Mouse (Mus musculus) CH12.LX (cell line): Measurements from ENCODE around the gene Ankrd2. TPM values are rescaled to one million over a fixed set of nuclear protein-coding genes. Genes with fewer than 3 reads are reported as not detected.

Source experiments
- DNase-seq: peaks from one replicate; pipeline ENCODE4 v3.0.0-alpha.2; 2013; ENCODE audit errors: extremely low read depth
- H3K27ac ChIP-seq: 2 replicates; pipeline ENCODE4 v1.5.1; 2012; ENCODE audit warnings: low read depth, mild to moderate bottlenecking, control low read depth, moderate library complexity; ENCODE audit not compliant: insufficient read depth
- H3K27me3 ChIP-seq: replicated peaks from 2 replicates; pipeline ENCODE3; 2012; ENCODE audit warnings: inconsistent platforms
- H3K36me3 ChIP-seq, 2 experiments: replicated peaks in 1 of 2; 2 replicates each; pipeline versions ENCODE3 to v1.6.1; 2012; ENCODE audit warnings: inconsistent platforms in 1 of 2, low read length in 1 of 2, mild to moderate bottlenecking in 1 of 2, mixed read lengths in 1 of 2, moderate library complexity in 1 of 2; ENCODE audit not compliant: control insufficient read depth in 1 of 2, insufficient read depth in 1 of 2
- H3K4me1 ChIP-seq, 2 experiments: 2 replicates each; pipeline ENCODE4 v1.6.1; 2012; ENCODE audit warnings: inconsistent platforms in 1 of 2, moderate library complexity in 1 of 2; ENCODE audit not compliant: insufficient read depth in 2 of 2, control insufficient read depth in 1 of 2
- H3K4me2 ChIP-seq: 2 replicates; pipeline ENCODE4 v1.6.1; 2012; ENCODE audit warnings: low read depth, mild to moderate bottlenecking, control low read depth; ENCODE audit not compliant: poor library complexity, insufficient read depth, severe bottlenecking
- H3K4me3 ChIP-seq, 3 experiments: fragments of 150-350 bp in 1 of 3; sonication (generic) in 1 of 3; replicated peaks in 1 of 3; 2 replicates each; pipeline versions ENCODE3 to v1.5.1; 2011 to 2012; ENCODE audit warnings: low read depth in 2 of 3, low read length in 2 of 3, mild to moderate bottlenecking in 2 of 3, moderate library complexity in 2 of 3, control low read depth in 1 of 3, improper control_type of control experiment in 1 of 3, inconsistent platforms in 1 of 3, mixed read lengths in 1 of 3; ENCODE audit not compliant: poor library complexity in 1 of 3
- H3K79me2 ChIP-seq: replicated peaks from 2 replicates; pipeline ENCODE4 v1.6.1; 2012; ENCODE audit warnings: mild to moderate bottlenecking, moderate library complexity; ENCODE audit not compliant: control insufficient read depth, poor library complexity, insufficient read depth, severe bottlenecking; ENCODE audit errors: extremely low read depth
- H3K9ac ChIP-seq: 2 replicates; pipeline ENCODE4 v1.6.1; 2012; ENCODE audit warnings: low read depth, mild to moderate bottlenecking, control low read depth, moderate library complexity; ENCODE audit not compliant: insufficient read depth
- H3K9me3 ChIP-seq: replicated peaks from 2 replicates; pipeline ENCODE3; 2012; ENCODE audit warnings: low read length, inconsistent platforms, mixed read lengths
- BHLHE40 ChIP-seq: IDR thresholded peaks from 2 replicates; pipeline ENCODE4 v1.6.1; 2011; ENCODE audit warnings: mild to moderate bottlenecking, low read depth, low read length, improper control_type of control experiment
- CHD2 ChIP-seq: IDR thresholded peaks from 2 replicates; pipeline ENCODE4 v1.6.1; 2011; ENCODE audit warnings: low read length, improper control_type of control experiment
- CTCF ChIP-seq, 2 experiments: IDR thresholded peaks in 1 of 2; conservative IDR thresholded peaks in 1 of 2; 2 replicates each; pipeline ENCODE4 v1.5.1; 2011 to 2012; ENCODE audit warnings: low read depth in 2 of 2, low read length in 2 of 2, improper control_type of control experiment in 1 of 2, inconsistent platforms in 1 of 2, mild to moderate bottlenecking in 1 of 2, moderate library complexity in 1 of 2
- E2F4 ChIP-seq: IDR thresholded peaks from 2 replicates; pipeline ENCODE4 v1.6.1; 2011; ENCODE audit warnings: low read depth, low read length, improper control_type of control experiment; ENCODE audit not compliant: insufficient replicate concordance
- ELF1 ChIP-seq: IDR thresholded peaks from 2 replicates; pipeline ENCODE4 v1.6.1; 2014; ENCODE audit warnings: low read depth, mild to moderate bottlenecking, inconsistent platforms, low read length, improper control_type of control experiment
- ETS1 ChIP-seq: conservative IDR thresholded peaks from 2 replicates; pipeline ENCODE4 v1.6.1; 2012; ENCODE audit warnings: low read depth, mild to moderate bottlenecking, inconsistent platforms, low read length, improper control_type of control experiment, moderate library complexity
- HCFC1 ChIP-seq: IDR thresholded peaks from 2 replicates; pipeline ENCODE4 v1.6.1; 2012; ENCODE audit warnings: low read depth, mild to moderate bottlenecking, inconsistent platforms, low read length, improper control_type of control experiment
- JUN ChIP-seq: IDR thresholded peaks from 2 replicates; pipeline ENCODE4 v1.6.1; 2011; ENCODE audit warnings: low read depth, mild to moderate bottlenecking, low read length, improper control_type of control experiment, moderate library complexity; ENCODE audit not compliant: insufficient read depth
- JUND ChIP-seq: conservative IDR thresholded peaks from 2 replicates; pipeline ENCODE4 v1.6.1; 2011; ENCODE audit warnings: low read depth, low read length, improper control_type of control experiment
- KAT2A ChIP-seq: IDR thresholded peaks from 2 replicates; pipeline ENCODE4 v1.6.1; 2012; ENCODE audit warnings: low read length, improper control_type of control experiment, inconsistent platforms; ENCODE audit not compliant: insufficient replicate concordance
- MAFK ChIP-seq: IDR thresholded peaks from 2 replicates; pipeline ENCODE4 v1.6.1; 2011; ENCODE audit warnings: low read length, improper control_type of control experiment; ENCODE audit not compliant: insufficient replicate concordance
- MAX ChIP-seq: IDR thresholded peaks from 2 replicates; pipeline ENCODE4 v1.6.1; 2011; ENCODE audit warnings: low read length, improper control_type of control experiment
- MEF2A ChIP-seq: IDR thresholded peaks from 2 replicates; pipeline ENCODE4 v1.6.1; 2014; ENCODE audit warnings: low read depth, mild to moderate bottlenecking, inconsistent platforms, low read length, improper control_type of control experiment, borderline replicate concordance
- MXI1 ChIP-seq: IDR thresholded peaks from 2 replicates; pipeline ENCODE4 v1.6.1; 2011; ENCODE audit warnings: mild to moderate bottlenecking, low read depth, low read length, improper control_type of control experiment
- MYC ChIP-seq: IDR thresholded peaks from 2 replicates; pipeline ENCODE4 v1.6.1; 2011; ENCODE audit warnings: low read depth, mild to moderate bottlenecking, improper control_type of control experiment, low read length
- NELFE ChIP-seq: IDR thresholded peaks from 2 replicates; pipeline ENCODE4 v1.6.1; 2011; ENCODE audit warnings: low read depth, low read length, improper control_type of control experiment
- NRF1 ChIP-seq: IDR thresholded peaks from 2 replicates; pipeline ENCODE4 v1.6.1; 2014; ENCODE audit warnings: low read depth, mild to moderate bottlenecking, inconsistent platforms, low read length, improper control_type of control experiment, moderate library complexity
- POLR2A ChIP-seq: IDR thresholded peaks from 2 replicates; pipeline ENCODE4 v1.6.1; 2011; ENCODE audit warnings: low read depth, mild to moderate bottlenecking, improper control_type of control experiment, low read length
- RCOR1 ChIP-seq: conservative IDR thresholded peaks from 2 replicates; pipeline ENCODE4 v1.6.1; 2012; ENCODE audit warnings: low read depth, mild to moderate bottlenecking, inconsistent platforms, low read length, improper control_type of control experiment
- SIN3A ChIP-seq: IDR thresholded peaks from 2 replicates; pipeline ENCODE4 v1.6.1; 2012; ENCODE audit warnings: low read length, improper control_type of control experiment, inconsistent platforms
- SMC3 ChIP-seq: IDR thresholded peaks from 2 replicates; pipeline ENCODE4 v1.6.1; 2011; ENCODE audit warnings: low read depth, low read length, improper control_type of control experiment
- TBP ChIP-seq: conservative IDR thresholded peaks from 2 replicates; pipeline ENCODE4 v1.6.1; 2011; ENCODE audit warnings: low read depth, low read length, improper control_type of control experiment
- TCF12 ChIP-seq: IDR thresholded peaks from 2 replicates; pipeline ENCODE4 v1.6.1; 2014; ENCODE audit warnings: low read depth, mild to moderate bottlenecking, inconsistent platforms, low read length, improper control_type of control experiment
- USF1 ChIP-seq: IDR thresholded peaks from 2 replicates; pipeline ENCODE4 v1.6.1; 2014; ENCODE audit warnings: low read depth, mild to moderate bottlenecking, inconsistent platforms, low read length, improper control_type of control experiment
- USF2 ChIP-seq: conservative IDR thresholded peaks from 2 replicates; pipeline ENCODE4 v1.6.1; 2011; ENCODE audit warnings: low read depth, low read length, improper control_type of control experiment
- ZC3H11A ChIP-seq: IDR thresholded peaks from 2 replicates; pipeline ENCODE4 v1.6.1; 2012; ENCODE audit warnings: low read depth, mild to moderate bottlenecking, inconsistent platforms, low read length, improper control_type of control experiment
- ZMIZ1 ChIP-seq: IDR thresholded peaks from 2 replicates; pipeline ENCODE4 v1.6.1; 2012; ENCODE audit warnings: low read depth, mild to moderate bottlenecking, inconsistent platforms, low read length, improper control_type of control experiment
- dilution Hi-C: fragments of 300-500 bp; cut with MboI; formaldehyde crosslinking; loops from 2 replicates; pipeline ENCODE4 v1.14.3; 2020; ENCODE audit warnings: low sequenced_read_pairs; ENCODE audit not compliant: extremely low pct_unique_long_range_greater_than_20kb, extremely low pct_ligation_motif_present
- in situ Hi-C: fragments of 300-500 bp; cut with MboI; formaldehyde crosslinking; loops from 3 replicates; pipeline ENCODE4 v1.14.3; 2019; ENCODE audit warnings: low sequenced_read_pairs, low pct_ligation_motif_present, low pct_unique_long_range_greater_than_20kb, mixed read lengths
- polyA plus RNA-seq: library from polyadenylated mRNA; unstranded; fragments of >175 nt; gene quantifications from 2 replicates; pipeline ENCODE4 v1.2.1, GENCODE M21; 2012; ENCODE audit warnings: low read depth; ENCODE audit not compliant: insufficient read length
- total RNA-seq, 2 experiments: library from RNA; depleted of rRNA; stranded (reverse); fragments of 300-350 nt in 1 of 2; fragments of >200 nt in 1 of 2; gene quantifications; 2 replicates each; pipeline ENCODE4 v1.2.3; 2012 to 2014

Gene Ankrd2
- total and polyA plus RNA-seq, 3 experiments, result not detected

DNA sequence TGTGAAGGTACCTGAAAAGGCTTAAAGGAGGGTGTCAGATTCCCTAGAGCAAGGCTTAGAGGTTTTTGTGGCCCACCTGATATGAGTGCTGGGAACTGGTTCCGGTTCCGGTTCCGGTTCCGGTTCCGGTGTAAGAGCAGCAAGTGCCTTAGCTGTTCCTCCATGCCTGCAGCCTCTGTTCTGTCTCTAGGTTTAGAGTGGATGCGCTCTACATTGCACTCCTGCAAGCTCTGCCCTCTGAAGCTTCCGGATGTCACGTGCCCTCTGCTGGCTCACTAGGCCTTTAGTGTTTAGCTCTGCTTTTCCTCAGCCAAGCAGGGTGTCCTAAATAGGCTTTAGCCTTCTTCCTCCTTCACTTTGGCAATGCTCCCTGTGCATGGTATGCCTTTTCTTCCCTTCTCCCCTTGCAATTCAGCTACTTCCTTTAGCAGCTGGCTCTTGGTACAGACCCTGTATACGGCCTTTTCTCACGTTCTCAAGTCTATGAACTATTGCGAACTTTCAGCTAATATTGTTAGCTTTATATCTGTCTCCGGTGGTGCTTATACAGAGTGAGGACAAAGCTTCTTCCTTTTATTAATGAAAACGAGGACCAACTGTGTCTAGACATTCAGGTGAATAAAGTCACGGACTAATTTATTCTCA lies 53.4 kb downstream of the Ankrd2 start:
- H3K4me2 ChIP-seq, result peak overlapping the region; percentile 83
- TF ChIP-seq E2F4, result no peak
- TF ChIP-seq NELFE, result peak; percentile 79; the same call in 1 of the 2 replicates
- TF ChIP-seq JUN, result no peak
- TF ChIP-seq MYC, result 0 out of 2 replicates have a peak, but pooled peaks have one; percentile 47
- peak; percentile 65; the same call in 1 of the 2 replicates for TF ChIP-seq MXI1
- TF ChIP-seq SIN3A, result no peak; the same call in 1 of the 2 replicates
- TF ChIP-seq MAX, result peak; percentile 91
- TF ChIP-seq BHLHE40, result peak; percentile 94
- TF ChIP-seq HCFC1, result peak; percentile 80
- peak; percentile 56; the same call in 1 of the 2 replicates for TF ChIP-seq TCF12
- TF ChIP-seq USF1, result peak; percentile 87
- TF ChIP-seq ELF1, result peak; percentile 92
- no peak; the same call in 1 of the 2 replicates for TF ChIP-seq NRF1
- TF ChIP-seq ETS1, result peak; percentile 52
- TF ChIP-seq POLR2A, result peak; percentile 90
- no peak for TF ChIP-seq CHD2
- TF ChIP-seq MAFK, result no peak
- TF ChIP-seq TBP, result peak; percentile 64; the same call in 1 of the 2 replicates
- TF ChIP-seq ZMIZ1, result peak; percentile 65; the same call in 1 of the 2 replicates
- TF ChIP-seq MEF2A, result peak; percentile 45; the same call in 1 of the 2 replicates
- no peak for TF ChIP-seq JUND
- TF ChIP-seq ZC3H11A, result no peak
- peak; percentile 73; the same call in 1 of the 2 replicates for TF ChIP-seq KAT2A
- 0 out of 4 replicates have a peak, but pooled peaks of 1 of the 2 experiments have one; percentile 15 for TF ChIP-seq CTCF (conservative IDR thresholded peaks at IDR 0.05 in 1 of 2, IDR thresholded peaks at IDR 0.05 in 1 of 2; ENCODE audit: low read depth in 2 of 2, low read length in 2 of 2)
- TF ChIP-seq SMC3, result no peak
- peak; percentile 79 for TF ChIP-seq USF2
- no peak for TF ChIP-seq RCOR1
- H3K4me3 ChIP-seq, result peak overlapping the region; percentile 64 to 96 (median 65)
- in situ Hi-C loops, result no loop called here
- peaks cover 4 to 17% of the 10 kb centered on the region in 2 experiments for H3K36me3 ChIP-seq
- peaks cover 2 to 26% of the 10 kb centered on the region in 2 experiments; a peak in 2 of 4 replicates for H3K4me1 ChIP-seq
- dilution Hi-C loops, result no loop called here
- peaks cover 9% of the 10 kb centered on the region for H3K79me2 ChIP-seq
- peak; percentile 92 for DNase-seq
- H3K27ac ChIP-seq, result peak overlapping the region; percentile 93
- no peaks in the 10 kb centered on the region for H3K9me3 ChIP-seq
- H3K27me3 ChIP-seq, result no peaks in the 10 kb centered on the region
- H3K9ac ChIP-seq, result peak overlapping the region; percentile 68
